Mouse (Mus musculus) T-helper 1 cell (primary cell): ENCODE data around the gene Rpap2.

ENCODE experiments used
- in situ Hi-C: fragments of 300-600 bp; cut with MboI, MseI; formaldehyde crosslinking; loops from one replicate; pipeline ENCODE4 v1.15.1; 2025; ENCODE audit warnings: high pct_unique_total_duplicates

Rpap2 gene

DNA sequence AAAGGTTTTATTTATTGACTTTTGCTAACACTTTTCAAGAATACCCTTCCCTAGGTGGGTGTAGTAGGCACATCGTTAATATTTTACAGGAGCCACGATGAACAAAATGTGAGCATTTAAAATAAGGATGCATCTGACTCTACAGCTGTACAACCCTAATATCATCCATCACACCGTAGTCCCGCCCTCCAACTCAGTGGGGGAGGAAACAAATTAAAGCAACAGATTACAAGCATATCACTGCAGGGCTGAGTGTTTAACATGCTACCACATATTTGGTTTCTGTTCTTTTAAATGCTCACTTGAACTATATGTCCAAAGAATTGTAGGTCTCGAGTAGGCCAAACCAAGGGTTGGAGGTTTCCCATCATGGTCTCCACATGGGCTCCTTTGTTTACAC lies 90.0 kb downstream of the Rpap2 start:
- in situ Hi-C loops, result no loop called here

GRCm38 (mm10) chr5:107687592-107688498 lies 90.7 kb downstream of the Rpap2 start:
- in situ Hi-C loops, result no loop called here

GRCm38 (mm10) chr5:107688499-107688866 lies 91.3 kb downstream of the Rpap2 start:
- in situ Hi-C loops, result no loop called here

GRCm38 (mm10) chr5:107695019-107695418 lies 97.8 kb downstream of the Rpap2 start:
- in situ Hi-C loops, result no loop called here

DNA sequence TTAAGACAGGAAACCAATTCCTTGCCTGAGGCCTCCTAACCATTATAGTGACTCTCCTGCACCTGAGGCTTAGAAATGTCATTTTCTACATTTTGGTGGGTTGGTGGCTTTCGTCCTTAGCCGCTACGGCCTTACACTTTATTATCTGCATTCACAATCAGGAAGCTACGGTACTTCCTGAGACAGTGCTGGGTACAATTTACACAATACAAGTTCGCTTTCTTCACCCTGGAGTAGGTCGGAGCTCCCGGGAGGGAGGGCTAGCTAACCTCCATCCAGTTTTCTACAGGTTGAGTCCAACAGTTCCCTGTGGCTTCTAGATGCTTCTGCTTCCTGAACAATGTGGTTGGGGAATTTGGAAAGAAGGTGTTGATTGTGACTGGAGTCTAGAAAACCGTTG lies 101.7 kb downstream of the Rpap2 start:
- in situ Hi-C loops, result no loop called here

DNA sequence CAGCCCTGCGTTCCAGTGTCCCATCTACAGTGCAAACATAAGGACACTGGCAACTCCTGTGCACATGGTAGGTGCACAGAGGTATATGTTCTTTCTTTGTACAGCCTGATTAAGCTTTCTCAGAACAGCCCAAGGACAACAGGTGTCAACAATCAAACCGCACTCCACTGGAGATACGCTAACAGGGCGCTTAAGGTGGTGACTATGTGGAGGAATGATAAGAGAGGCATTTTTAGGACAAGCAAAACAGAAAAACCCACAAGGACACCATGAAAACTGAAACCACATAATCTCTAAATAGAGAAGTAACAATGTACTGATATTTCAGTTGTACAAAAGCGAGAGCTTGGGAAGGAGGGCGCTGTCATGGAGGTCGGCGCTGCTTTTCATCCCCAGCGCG lies 103.7 kb downstream of the Rpap2 start:
- in situ Hi-C loops, result no loop called here

GRCm38 (mm10) chr5:107701658-107702057 lies 104.5 kb downstream of the Rpap2 start:
- in situ Hi-C loops, result no loop called here

DNA sequence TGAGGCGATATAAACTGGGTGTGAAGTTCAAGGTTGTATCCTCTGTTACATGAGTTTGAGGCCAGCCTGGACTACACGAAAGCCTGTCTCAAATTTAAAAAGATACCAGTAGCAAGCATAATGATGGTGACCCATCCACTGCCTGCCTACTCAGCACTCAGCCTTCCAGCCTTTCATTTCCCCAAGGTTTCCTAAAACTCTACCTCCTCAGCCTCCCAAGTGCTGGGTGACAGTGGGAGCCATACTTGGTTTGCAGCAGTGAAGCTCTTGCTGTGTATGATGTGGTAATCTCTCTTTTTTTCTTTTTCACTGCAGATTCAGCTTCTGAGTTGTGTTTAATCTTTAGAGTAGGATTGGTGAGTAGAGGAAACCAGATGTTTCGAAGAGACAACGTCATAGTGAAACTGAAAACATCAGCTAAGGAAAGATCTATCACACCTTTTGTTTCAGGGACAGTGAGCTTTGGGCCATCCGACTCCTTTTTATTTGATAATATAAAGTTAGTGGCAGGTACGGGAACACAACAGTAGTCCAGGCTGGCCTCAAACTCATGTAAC lies 106.1 kb downstream of the Rpap2 start:
- in situ Hi-C loops, result no loop called here

DNA sequence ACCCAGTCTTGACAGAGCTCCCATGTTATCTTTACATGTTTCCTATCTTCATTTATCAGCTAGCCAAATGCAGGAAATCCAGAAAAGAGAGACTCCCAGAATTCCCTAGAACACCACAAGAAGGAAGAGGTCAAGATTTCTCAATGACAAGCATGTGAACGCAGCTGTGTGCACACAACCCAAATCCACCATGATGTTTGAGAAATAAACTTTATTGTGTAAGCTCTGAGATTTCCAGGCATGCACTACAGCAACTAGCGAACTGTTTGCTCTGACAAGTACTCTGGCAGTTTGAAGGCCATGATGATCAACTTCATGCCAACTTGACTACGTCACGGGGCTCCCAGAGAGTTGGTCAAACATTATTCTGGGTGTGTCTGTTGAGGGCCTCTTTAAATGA lies 108.6 kb downstream of the Rpap2 start:
- in situ Hi-C loops, result no loop called here

GRCm38 (mm10) chr5:107706262-107706661 lies 109.1 kb downstream of the Rpap2 start:
- in situ Hi-C loops, result no loop called here

DNA sequence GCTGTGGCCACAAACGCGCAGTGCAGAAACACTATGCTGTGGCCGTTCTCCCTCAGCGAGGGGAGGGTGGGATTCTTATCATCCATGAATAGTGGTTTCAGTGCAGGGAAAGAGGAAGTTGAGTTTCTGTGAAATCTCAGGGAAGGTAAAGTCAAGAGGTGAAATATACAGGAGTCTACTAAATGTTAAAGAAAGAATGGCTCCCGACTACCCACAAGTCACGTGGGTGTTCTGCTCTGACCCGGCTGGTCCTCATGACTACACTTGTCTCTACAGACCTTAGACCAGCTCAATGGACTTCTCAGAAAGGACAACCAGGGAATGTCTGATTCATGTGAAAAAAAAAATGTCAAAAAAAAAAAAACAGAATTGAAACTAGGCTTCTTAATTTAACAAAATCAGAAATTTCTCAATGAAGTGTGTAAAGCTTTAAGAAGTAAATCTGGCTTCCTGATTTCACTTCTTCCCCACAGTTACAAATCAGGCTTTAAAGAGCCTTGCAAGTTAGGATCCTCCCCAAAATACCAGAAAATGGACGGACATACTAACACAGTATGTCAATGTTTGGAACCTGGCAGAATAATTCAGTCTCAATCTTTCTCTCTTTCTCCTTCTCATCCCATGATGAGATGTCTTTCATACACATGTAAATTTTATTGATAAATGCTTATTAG lies 111.1 kb downstream of the Rpap2 start:
- in situ Hi-C loops, result no loop called here
